Mouse (Mus musculus) intestine, embryonic 15.5 days (tissue): Measurements from ENCODE around the gene Nos2. TPM values are rescaled to one million over a fixed set of nuclear protein-coding genes. Genes with fewer than 3 reads are reported as not detected.

ENCODE experiments used
- polyA plus RNA-seq: library from polyadenylated mRNA; unstranded; fragments of >200 nt; fragmentation: Nextera tagmentation; extraction: Ambion mirVana; gene quantifications from 2 replicates; pipeline ENCODE4 v1.2.1, GENCODE M21; 2015

The Nos2 gene
- polyA plus RNA-seq, 1 experiment from 2014 or later, result 1.1 TPM

Other genes starting within 250 kb of the Nos2 start
- gene Nlk, start 223.4 kb upstream of the Nos2 start, polyA plus RNA-seq, result 9.9 and 10.3 TPM in 2 replicates
- 39.8 and 40.6 TPM in 2 replicates for gene Ccnq, start 169.1 kb upstream of the Nos2 start, polyA plus RNA-seq
- 15.9 and 17.9 TPM in 2 replicates for gene Lyrm9, start 94.2 kb upstream of the Nos2 start, polyA plus RNA-seq
- gene Lgals9, start 64.2 kb downstream of the Nos2 start, polyA plus RNA-seq, result 71.1 and 73.1 TPM in 2 replicates
- gene Ksr1, start 225.6 kb downstream of the Nos2 start, polyA plus RNA-seq, result 3.5 and 4.4 TPM in 2 replicates